Mouse (Mus musculus) liver, postnatal 0 days (tissue): ENCODE measurements at regions not wholly inside any gene's neighbourhood (a gene's known extent, or its start where the extent isn't known, plus 50 kb on each side); places are given as distances from the start of the nearest gene placed in this dataset.

Source experiments
- ATAC-seq: fragments of 200-750 bp; cut with Nextera tagmentation; 2 replicates; pipeline ENCODE4 v1.8.0; 2017; ENCODE audit warnings: mild to moderate bottlenecking, moderate library complexity
- DNase-seq: peaks from one replicate; pipeline ENCODE4 v3.0.0-alpha.2; 2016
- H3K27ac ChIP-seq: fragments of 300-500 bp; sonication (generic); 2 replicates; pipeline ENCODE4 v1.5.1; 2014; ENCODE audit warnings: antibody characterized with exemption, moderate library complexity, mild to moderate bottlenecking, low read depth
- H3K27me3 ChIP-seq: fragments of 300-500 bp; sonication (generic); 2 replicates; pipeline ENCODE4 v1.6.1; 2014; ENCODE audit warnings: low read length, control low read depth, mixed read lengths; ENCODE audit not compliant: insufficient read depth
- H3K36me3 ChIP-seq: fragments of 300-500 bp; sonication (generic); replicated peaks from 2 replicates; pipeline ENCODE4 v1.6.1; 2014; ENCODE audit warnings: mild to moderate bottlenecking, control low read depth, low read length, moderate library complexity, mixed read lengths; ENCODE audit not compliant: insufficient read depth
- H3K4me1 ChIP-seq: fragments of 300-500 bp; sonication (generic); 2 replicates; pipeline ENCODE4 v1.6.1; 2014; ENCODE audit warnings: antibody characterized with exemption, mild to moderate bottlenecking, control low read depth; ENCODE audit not compliant: insufficient read depth
- H3K4me2 ChIP-seq: fragments of 300-500 bp; sonication (generic); 2 replicates; pipeline ENCODE4 v1.6.1; 2014; ENCODE audit warnings: low read depth, mild to moderate bottlenecking, low read length, moderate library complexity, mixed read lengths
- H3K4me3 ChIP-seq: fragments of 300-500 bp; sonication (generic); 2 replicates; pipeline ENCODE4 v1.5.1; 2014; ENCODE audit warnings: low read depth, low read length
- H3K9ac ChIP-seq: fragments of 300-500 bp; sonication (generic); replicated peaks from 2 replicates; pipeline ENCODE4 v1.6.1; 2014; ENCODE audit warnings: mild to moderate bottlenecking, moderate library complexity
- H3K9me3 ChIP-seq: fragments of 300-500 bp; sonication (generic); 2 replicates; pipeline ENCODE4 v1.6.1; 2016; ENCODE audit warnings: mild to moderate bottlenecking, control low read depth, low read length, mixed read lengths
- CTCF ChIP-seq: sonication (generic); IDR thresholded peaks from 2 replicates; pipeline ENCODE4 v1.5.1; 2016; ENCODE audit warnings: antibody characterized with exemption, low read depth
- EP300 ChIP-seq: IDR thresholded peaks from 2 replicates; pipeline ENCODE4 v1.6.1; 2016; ENCODE audit warnings: antibody characterized with exemption, low read depth, mild to moderate bottlenecking
- WGBS: fragments of 180-500 bp; shearing (Covaris S2); extraction: QIAGEN DNeasy Blood & Tissue Kit; methylation state at CpG from one replicate; pipeline ENCODE4 v1.1.7; 2014; ENCODE audit not compliant: insufficient replicate concordance; 5-methylcytosine and 5-hydroxymethylcytosine counted together

DNA sequence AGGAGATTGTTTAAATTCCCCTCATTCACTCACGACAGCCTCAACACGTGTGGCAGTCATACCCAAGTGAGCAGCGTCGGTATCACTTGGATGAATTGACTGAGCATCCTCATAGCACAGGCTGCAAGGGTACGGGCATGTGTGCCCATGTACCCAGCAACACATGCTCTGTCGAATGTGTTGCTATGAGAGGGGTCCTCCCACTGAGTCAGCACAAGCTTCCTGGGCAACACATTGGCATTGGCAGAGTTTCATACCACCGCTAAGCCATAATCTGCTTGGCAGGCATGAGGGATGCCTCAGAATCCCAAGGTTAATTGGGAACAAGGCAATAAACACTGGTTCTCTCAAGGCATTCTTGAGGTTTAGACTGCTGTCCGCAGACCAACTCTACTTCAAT lies 115.1 kb downstream of the Atp6v1g3 start:
- TF ChIP-seq CTCF (no peak), EP300 (no peak)
- Histone ChIP-seq H3K9me3 (no peaks in the 10 kb centered on the region), H3K9ac (no peak overlapping the region), H3K27me3 (no peaks in the 10 kb centered on the region), H3K4me2 (no peak overlapping the region), H3K4me1 (no peaks in the 10 kb centered on the region), H3K4me3 (no peak overlapping the region), H3K27ac (no peak overlapping the region), H3K36me3 (no peaks in the 10 kb centered on the region)
- no peak for ATAC-seq
- no peak for DNase-seq
- WGBS = 84% methylated on average over 8 of the region's 8 CpGs

DNA sequence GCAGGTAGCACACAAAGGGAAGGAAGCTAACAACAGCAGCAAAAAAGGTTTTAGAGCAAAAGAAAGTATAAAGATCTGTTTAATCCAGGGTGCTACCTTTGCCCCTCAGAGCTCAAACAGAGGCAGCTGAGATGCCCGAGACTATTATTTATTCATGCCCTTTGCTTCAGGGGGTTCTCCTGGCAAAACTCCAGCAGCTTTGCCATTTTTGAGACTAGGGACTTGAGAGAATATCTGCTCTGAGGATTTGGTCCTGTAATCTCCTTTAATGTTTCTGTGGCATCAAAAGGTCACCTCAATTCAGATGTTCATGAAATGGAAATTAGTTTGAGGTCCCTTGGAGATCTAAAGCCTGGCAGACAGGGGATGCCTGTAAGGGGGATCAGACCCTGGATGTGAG lies 116.1 kb downstream of the Atp6v1g3 start:
- WGBS = 52% methylated on average over 1 of the region's 1 CpGs
- Histone ChIP-seq H3K9ac (no peak overlapping the region), H3K4me1 (no peaks in the 10 kb centered on the region), H3K9me3 (no peaks in the 10 kb centered on the region), H3K36me3 (no peaks in the 10 kb centered on the region), H3K4me3 (no peak overlapping the region), H3K27me3 (no peaks in the 10 kb centered on the region), H3K27ac (no peak overlapping the region), H3K4me2 (no peak overlapping the region)
- no peak for TF ChIP-seq CTCF
- no peak for TF ChIP-seq EP300
- DNase-seq (no peak), ATAC-seq (no peak)

DNA sequence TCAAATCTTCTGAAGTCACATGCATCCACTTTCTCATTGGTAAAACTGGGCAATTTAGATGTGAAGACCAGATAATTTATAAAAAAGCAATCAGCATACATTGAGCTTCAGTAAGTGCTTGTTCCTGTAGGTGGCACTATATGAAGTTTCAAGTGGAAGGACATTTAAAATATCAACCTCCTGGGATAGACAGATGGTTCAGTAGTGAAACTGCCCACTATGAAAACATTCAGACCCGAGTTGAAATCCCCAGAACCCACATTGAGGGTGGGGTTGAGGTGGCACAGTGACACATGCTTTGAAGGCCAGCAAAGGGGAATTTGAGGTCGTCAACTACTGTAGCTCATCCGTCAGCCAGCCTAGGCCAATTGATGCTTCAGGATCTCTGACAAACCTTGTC lies 145.1 kb downstream of the Atp6v1g3 start:
- WGBS = 61% methylated on average over 3 of the region's 3 CpGs
- Histone ChIP-seq H3K4me1 (no peaks in the 10 kb centered on the region), H3K9ac (no peak overlapping the region), H3K27ac (no peak overlapping the region), H3K9me3 (no peaks in the 10 kb centered on the region), H3K4me3 (no peak overlapping the region), H3K36me3 (no peaks in the 10 kb centered on the region), H3K27me3 (no peaks in the 10 kb centered on the region), H3K4me2 (no peak overlapping the region)
- DNase-seq = no peak
- TF ChIP-seq CTCF (peak; percentile 30; the same call in 1 of the 2 replicates), EP300 (no peak)
- no peak for ATAC-seq

DNA sequence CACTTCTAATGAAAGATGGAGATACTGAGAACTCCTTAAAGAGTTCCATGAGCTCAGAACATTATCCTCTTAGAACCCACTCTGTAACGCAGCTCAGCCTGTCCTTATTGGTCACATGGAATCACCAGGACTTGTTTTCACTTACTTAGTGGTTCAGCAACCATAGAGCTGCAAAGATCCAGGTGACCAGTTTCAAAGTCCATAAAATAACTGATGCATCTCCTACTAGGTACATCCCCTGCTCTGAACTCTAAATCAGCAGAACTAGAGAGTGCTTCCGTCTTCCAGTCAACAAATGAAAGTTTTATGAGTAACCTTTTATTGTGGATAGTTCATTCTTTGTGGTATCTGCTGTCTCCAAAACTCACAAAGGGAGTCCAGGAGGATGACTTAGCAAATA lies 153.9 kb downstream of the Atp6v1g3 start:
- WGBS = 71% methylated on average over 2 of the region's 2 CpGs
- Histone ChIP-seq H3K27ac (no peak overlapping the region), H3K9me3 (no peaks in the 10 kb centered on the region)

More for the DNA sequence above, 153.9 kb downstream of the Atp6v1g3 start:
- Histone ChIP-seq H3K27me3 (no peaks in the 10 kb centered on the region), H3K4me3 (no peak overlapping the region), H3K4me1 (no peaks in the 10 kb centered on the region), H3K36me3 (no peaks in the 10 kb centered on the region), H3K9ac (no peak overlapping the region), H3K4me2 (no peak overlapping the region)
- ATAC-seq (no peak), DNase-seq (no peak)
- TF ChIP-seq EP300 = no peak
- no peak for TF ChIP-seq CTCF
